Mouse (Mus musculus) bone marrow, adult 2 months (tissue): ENCODE data around the gene Agap3.

Source experiments
- CTCF ChIP-seq: fragments of 200-500 bp; IDR thresholded peaks from 2 replicates; pipeline ENCODE4 v1.5.1; 2011; ENCODE audit warnings: low read length, control low read depth; ENCODE audit not compliant: control insufficient read depth, insufficient read depth
- POLR2A ChIP-seq: fragments of 200-500 bp; IDR thresholded peaks from 2 replicates; pipeline ENCODE4 v1.6.1; 2011; ENCODE audit warnings: low read depth, mild to moderate bottlenecking, control low read depth, low read length, borderline replicate concordance; ENCODE audit not compliant: control insufficient read depth

GRCm38 (mm10) chr5:24413042-24413693 is 38.8 kb upstream of the Agap3 start, which contains the start of gene Asic3:
- TF ChIP-seq CTCF (no peak), POLR2A (no peak)
